Mouse (Mus musculus) left cerebral cortex, postnatal 36 days (tissue): ENCODE data around the gene Mri1. TPM values are rescaled to one million over a fixed set of nuclear protein-coding genes. Genes with fewer than 3 reads are reported as not detected.

ENCODE experiments used
- DNase-seq, 2 experiments: peaks; one replicate each; pipeline ENCODE4 v3.0.0; 2021 to 2022; ENCODE audit warnings: low spot score in 2 of 2, mixed read lengths in 1 of 2
- intact Hi-C: fragments of 180-260 bp; cut with DNase I; formaldehyde crosslinking; loops from one replicate; pipeline ENCODE4 v1.15.1; 2025
- microRNA-seq: library from miRNA; unstranded; fragments of <30 nt; microRNA quantifications from one replicate; pipeline ENCODE4 v1.2.0, GENCODE M21; 2022
- total RNA-seq, 2 experiments: library from RNA; stranded (reverse); gene quantifications; 2 replicates each; pipeline ENCODE4 v1.2.3; 2021

Mri1 gene
- total RNA-seq, 2 experiments from 2014 or later: 14.4 to 15.9 TPM

GRCm38 (mm10) chr8:84205073-84205472 lies 52.1 kb downstream of the Mri1 start:
- DNase-seq: no peak
- intact Hi-C loops: no loop called here

- intact Hi-C loops: no loop called here
These were observed 53.0 kb downstream of the Mri1 start for GRCm38 (mm10) chr8:84203975-84204772.

GRCm38 (mm10) chr8:84202938-84203917 lies 53.9 kb downstream of the Mri1 start:
- peak; percentile 79 to 85 for DNase-seq
- intact Hi-C loops: no loop called here

More at GRCm38 (mm10) chr8:84203975-84204772, 53.0 kb downstream of the Mri1 start:
- DNase-seq: peak in 1 of 2 experiments; percentile 37

GRCm38 (mm10) chr8:84202466-84202865 lies 54.7 kb downstream of the Mri1 start:
- DNase-seq: peak in 1 of 2 experiments; percentile 59
- intact Hi-C loops: no loop called here

GRCm38 (mm10) chr8:84201545-84202245 lies 55.4 kb downstream of the Mri1 start:
- intact Hi-C loops: no loop called here
- peak; percentile 61 to 67 for DNase-seq

GRCm38 (mm10) chr8:84200652-84201544 lies 56.2 kb downstream of the Mri1 start:
- intact Hi-C loops: no loop called here
- peak in 1 of 2 experiments; percentile 60 for DNase-seq

GRCm38 (mm10) chr8:84200126-84200555 lies 57.0 kb downstream of the Mri1 start:
- DNase-seq: peak in 1 of 2 experiments; percentile 17
- intact Hi-C loops: no loop called here

Small RNA genes within 50 kb of the gene (microRNA-seq; reads per million reads assigned to microRNA genes)
- gene Mir23a: 6,522 reads per million, percentile 93 among the genes with 10 or more reads in this experiment
- gene Mir24-2: not detected
- gene Mir27a: 207 reads per million, percentile 63 among the genes with 10 or more reads in this experiment
- gene Mir3074-2: not detected

Other genes with a start within 250 kb of the Mri1 start
- gene 2210011C24Rik, start 245.2 kb downstream of the Mri1 start, total RNA-seq: 1 to 10 TPM; 1.3 to 3.1 TPM
- gene Palm3, start 235.9 kb downstream of the Mri1 start, total RNA-seq: 1 to 10 TPM; 1.7 to 2.7 TPM
- gene Il27ra, start 214.7 kb downstream of the Mri1 start, total RNA-seq: under 1 TPM; 0.49 to 0.52 TPM
- gene Rln3, start 212.3 kb downstream of the Mri1 start, total RNA-seq: not detected
- 1 to 10 TPM; 4.1 to 4.4 TPM for gene Gm10643, start 192.2 kb downstream of the Mri1 start, total RNA-seq
- 10 to 100 TPM; 17.9 to 32.4 TPM for gene Rfx1, start 190.5 kb downstream of the Mri1 start, total RNA-seq
- 10 to 100 TPM; 15.7 to 19.8 TPM for gene Dcaf15, start 152.6 kb downstream of the Mri1 start, total RNA-seq
- gene Podnl1, start 131.3 kb downstream of the Mri1 start, total RNA-seq: not detected
- 10 to 100 TPM; 51.1 to 53.6 TPM for gene Cc2d1a, start 109.4 kb downstream of the Mri1 start, total RNA-seq
- gene 4930432K21Rik, start 109.3 kb downstream of the Mri1 start, total RNA-seq: 1 to 10 TPM; 1.7 to 2.1 TPM
- 1 to 10 TPM; 3.7 to 3.9 TPM for gene Nanos3, start 72.1 kb downstream of the Mri1 start, total RNA-seq
- gene Zswim4, start 20.3 kb downstream of the Mri1 start, total RNA-seq: 10 to 100 TPM; 12.5 to 16.9 TPM
- 100 to 1,000 TPM; 113 to 146 TPM for gene D8Ertd738e, start 7.6 kb downstream of the Mri1 start, total RNA-seq
- gene Ccdc130, start 13.1 kb upstream of the Mri1 start, total RNA-seq: 10 to 100 TPM; 23.1 to 28.2 TPM
- 100 to 1,000 TPM; 219 to 272 TPM for gene Cacna1a, start 131.1 kb upstream of the Mri1 start, total RNA-seq